Mouse (Mus musculus) limb, embryonic 10.5 days (tissue): ENCODE measurements around the gene Ccndbp1. TPM values are rescaled to one million over a fixed set of nuclear protein-coding genes. Genes with fewer than 3 reads are reported as not detected.
"Not testable (repeated sequence)": the region's sequence is repeated elsewhere in the genome, so short reads cannot be mapped to it uniquely, and the experiment has no call there.

Experiments used
- DNase-seq: peaks from one replicate; pipeline ENCODE4 v3.0.0-alpha.2; 2017; ENCODE audit warnings: low spot score
- H3K27ac ChIP-seq: fragments of 300-500 bp; sonication (generic); 2 replicates; pipeline ENCODE4 v1.5.1; 2016; ENCODE audit warnings: mild to moderate bottlenecking
- H3K27me3 ChIP-seq: fragments of 300-500 bp; sonication (generic); 2 replicates; pipeline ENCODE4 v1.6.1; 2016; ENCODE audit warnings: low read depth, mild to moderate bottlenecking; ENCODE audit not compliant: poor library complexity, severe bottlenecking
- H3K36me3 ChIP-seq: fragments of 300-500 bp; sonication (generic); 2 replicates; pipeline ENCODE4 v1.6.1; 2016; ENCODE audit warnings: mild to moderate bottlenecking, moderate library complexity
- H3K4me1 ChIP-seq: fragments of 300-500 bp; sonication (generic); 2 replicates; pipeline ENCODE4 v1.6.1; 2016
- H3K4me3 ChIP-seq: fragments of 300-500 bp; sonication (generic); 2 replicates; pipeline ENCODE4 v1.5.1; 2016; ENCODE audit warnings: mild to moderate bottlenecking, moderate library complexity
- H3K9me3 ChIP-seq: fragments of 300-500 bp; sonication (generic); replicated peaks from 2 replicates; pipeline ENCODE4 v1.6.1; 2016; ENCODE audit warnings: mild to moderate bottlenecking
- WGBS: fragments of 180-500 bp; shearing (Covaris S2); methylation state at CpG from one replicate; pipeline ENCODE4 v1.1.7; 2016; 5-methylcytosine and 5-hydroxymethylcytosine counted together
- polyA plus RNA-seq: library from polyadenylated mRNA; unstranded; fragments of >200 nt; fragmentation: Nextera tagmentation; extraction: Ambion mirVana; gene quantifications from 2 replicates; pipeline ENCODE4 v1.2.1, GENCODE M21; 2016

Gene Ccndbp1
- 28.1 and 34.6 TPM in 2 replicates for polyA plus RNA-seq

DNA sequence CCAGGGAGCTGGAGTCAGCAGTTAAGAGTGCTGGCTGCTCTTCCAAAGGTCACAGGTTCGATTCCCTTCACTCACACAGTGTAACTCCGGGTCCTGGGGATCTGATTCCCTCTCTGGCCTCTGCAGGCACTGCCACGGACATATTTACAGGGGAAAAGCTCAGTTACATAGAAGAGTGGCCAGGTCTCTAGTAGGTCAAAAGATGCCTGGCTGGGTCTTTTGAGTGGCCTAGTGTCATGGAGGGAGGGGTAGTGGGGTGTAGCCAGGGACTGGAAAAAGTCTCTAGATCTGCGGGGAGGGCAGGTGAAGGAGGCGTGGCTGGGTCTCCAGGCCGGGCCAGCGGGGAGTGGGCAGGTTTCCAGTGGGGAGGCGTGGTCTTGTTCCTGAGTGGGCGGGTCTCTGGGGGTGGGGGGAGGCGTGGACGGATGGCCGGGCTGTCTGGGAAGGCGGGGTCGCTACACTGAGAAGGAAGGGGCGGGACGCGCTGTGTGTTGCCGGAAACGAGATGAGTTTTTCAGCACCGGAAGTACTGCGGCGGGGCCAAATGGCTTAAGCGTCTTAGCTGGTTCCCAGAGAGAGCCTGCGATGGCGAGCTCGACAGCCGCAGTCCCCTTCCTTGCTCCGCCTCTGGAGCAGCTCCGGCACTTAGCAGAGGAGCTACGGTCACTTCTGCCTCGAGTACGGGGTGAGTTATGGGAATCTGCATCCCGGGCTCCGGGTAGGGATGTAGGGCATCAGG, at the start of gene Ccndbp1:
Ccndbp1 (plus strand) TSS at position 479 of the 739 bp plus-strand sequence.
- 2% methylated on average over 34 of the region's 34 CpGs for WGBS
- Histone ChIP-seq H3K4me1 (peaks cover 12% of the 10 kb centered on the region), H3K9me3 (no peaks in the 10 kb centered on the region), H3K27ac (peak within 1 kb of the TSS; percentile 64), H3K4me3 (peak within 1 kb of the TSS; percentile 90), H3K36me3 (peaks cover 11% of the 10 kb centered on the region), H3K27me3 (no peaks in the 10 kb centered on the region)
- DNase-seq = peak; percentile 93

DNA sequence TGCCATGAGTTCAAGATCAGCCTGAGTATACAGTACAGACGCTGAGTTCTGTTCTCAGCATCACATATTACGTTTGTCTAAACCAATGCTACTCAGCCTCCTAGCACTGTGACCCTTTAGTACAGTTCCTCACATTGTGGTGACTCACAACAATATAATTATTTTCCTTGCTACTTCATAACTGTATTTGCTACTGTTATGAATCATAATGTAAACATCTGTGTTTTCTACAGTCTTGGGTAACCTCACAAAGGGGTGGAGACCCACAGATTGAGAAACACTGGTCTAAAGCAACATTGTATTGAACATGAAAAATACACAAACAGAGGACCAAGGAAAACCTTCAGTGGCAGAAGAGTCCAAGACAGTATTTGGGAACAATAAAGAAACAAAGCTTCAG, 48.8 kb upstream of the Ccndbp1 start:
- Histone ChIP-seq H3K4me3 (no peak overlapping the region), H3K9me3 (no peaks in the 10 kb centered on the region), H3K4me1 (no peaks in the 10 kb centered on the region), H3K36me3 (peaks cover 56% of the 10 kb centered on the region), H3K27ac (no peak overlapping the region), H3K27me3 (no peaks in the 10 kb centered on the region)
- 88% methylated on average over 2 of the region's 2 CpGs for WGBS
- DNase-seq = no peak

DNA sequence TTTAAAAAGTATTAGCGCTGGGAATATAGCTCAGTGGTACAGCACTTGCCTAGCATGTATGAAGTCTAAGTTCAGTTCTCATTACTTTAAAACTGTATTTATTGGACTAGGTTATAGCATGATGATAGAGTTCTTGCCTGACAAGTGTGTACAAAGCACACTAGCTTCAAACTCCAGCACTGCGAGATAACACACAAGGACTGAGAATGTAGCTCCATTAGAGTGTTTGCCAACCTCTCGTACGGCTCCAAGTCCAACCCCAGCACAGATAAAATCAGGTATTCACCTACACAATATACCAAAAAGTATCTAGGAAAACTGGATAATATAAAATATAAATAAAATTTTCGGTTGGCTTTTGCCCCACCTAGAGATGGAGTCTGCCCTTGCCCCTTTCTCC, 48.4 kb upstream of the Ccndbp1 start:
- H3K4me3 ChIP-seq = no peak overlapping the region
- H3K27me3 ChIP-seq = no peaks in the 10 kb centered on the region
- no peak for DNase-seq
- H3K9me3 ChIP-seq = no peaks in the 10 kb centered on the region
- 95% methylated on average over 5 of the region's 5 CpGs for WGBS
- no peak overlapping the region for H3K27ac ChIP-seq
- H3K36me3 ChIP-seq = peaks cover 51% of the 10 kb centered on the region
- no peaks in the 10 kb centered on the region for H3K4me1 ChIP-seq

- H3K9me3 ChIP-seq = no peaks in the 10 kb centered on the region
- no peaks in the 10 kb centered on the region for H3K27me3 ChIP-seq
- H3K27ac ChIP-seq = no peak overlapping the region
- H3K4me3 ChIP-seq = no peak overlapping the region
- no peaks in the 10 kb centered on the region for H3K4me1 ChIP-seq
- no peak for DNase-seq
- peaks cover 47% of the 10 kb centered on the region for H3K36me3 ChIP-seq
- 98% methylated on average over 1 of the region's 1 CpGs for WGBS
Observed at GRCm38 (mm10) chr2:120960261-120960660, 47.9 kb upstream of the Ccndbp1 start.

DNA sequence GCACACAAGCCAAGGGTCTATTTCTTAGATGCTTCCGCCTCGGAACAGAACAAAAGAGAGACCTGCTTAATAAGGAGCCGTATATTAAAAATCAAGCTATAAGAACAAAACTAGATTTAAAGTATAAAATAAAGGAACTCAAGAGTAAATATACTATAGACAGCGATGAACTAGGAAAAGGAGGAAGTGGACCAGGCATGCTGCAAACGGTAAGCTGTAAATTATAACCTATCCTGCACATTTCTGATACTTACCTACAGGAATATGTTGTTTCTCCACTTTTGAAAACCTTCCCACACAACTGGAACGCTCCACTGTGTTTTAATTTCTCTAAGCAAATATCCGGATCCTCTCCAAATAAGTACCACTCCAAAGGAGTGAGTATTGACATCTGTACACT, 45.1 kb upstream of the Ccndbp1 start:
- no peak for DNase-seq
- Histone ChIP-seq H3K27me3 (no peaks in the 10 kb centered on the region), H3K9me3 (no peaks in the 10 kb centered on the region), H3K4me3 (no peak overlapping the region), H3K36me3 (peaks cover 45% of the 10 kb centered on the region), H3K27ac (no peak overlapping the region), H3K4me1 (no peaks in the 10 kb centered on the region)
- 95% methylated on average over 7 of the region's 7 CpGs for WGBS

DNA sequence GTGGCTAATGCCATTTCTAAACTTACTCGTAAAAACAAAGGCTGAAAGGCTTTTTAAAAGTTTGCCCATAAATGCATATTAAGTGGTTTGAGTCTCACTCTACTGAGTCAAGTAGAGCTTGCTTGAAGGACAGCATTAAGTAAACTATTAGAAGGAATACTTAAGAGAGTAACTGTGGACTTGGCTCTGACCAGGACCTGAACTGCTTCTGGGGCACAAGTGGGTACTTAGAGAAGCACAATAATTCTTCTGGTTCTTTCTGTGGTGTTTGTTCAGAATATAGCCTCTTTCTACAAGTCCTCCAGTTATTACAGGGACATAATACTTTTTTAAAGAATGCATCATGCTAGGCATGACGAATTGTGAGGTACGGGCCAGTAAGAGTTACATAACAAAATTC, 42.7 kb upstream of the Ccndbp1 start:
- Histone ChIP-seq H3K4me3 (no peak overlapping the region), H3K27me3 (no peaks in the 10 kb centered on the region), H3K27ac (no peak overlapping the region), H3K9me3 (no peaks in the 10 kb centered on the region), H3K4me1 (peaks cover 8% of the 10 kb centered on the region), H3K36me3 (peaks cover 24% of the 10 kb centered on the region)
- WGBS = 92% methylated on average over 3 of the region's 3 CpGs
- no peak for DNase-seq

GRCm38 (mm10) chr2:120970045-120970539, 38.1 kb upstream of the Ccndbp1 start:
- no peaks in the 10 kb centered on the region for H3K9me3 ChIP-seq
- no peak for DNase-seq
- 1% methylated on average over 23 of the region's 23 CpGs for whole genome bisulfite sequencing

GRCm38 (mm10) chr2:120970559-120971080, 37.6 kb upstream of the Ccndbp1 start, which contains the start of gene Ubr1:
Ubr1 (minus strand) TSS chr2:120970715.
- peaks cover 10% of the 10 kb centered on the region; the same call in 1 of the 2 replicates for H3K36me3 ChIP-seq
- no peaks in the 10 kb centered on the region for H3K27me3 ChIP-seq
- peaks cover 15% of the 10 kb centered on the region for H3K4me1 ChIP-seq
- peak; percentile 93 for DNase-seq
- H3K4me3 ChIP-seq = peak within 1 kb of the TSS; percentile 89
- WGBS = under 1% methylated on average over 39 of the region's 39 CpGs
- H3K27ac ChIP-seq = peak within 1 kb of the TSS; percentile 96
- no peaks in the 10 kb centered on the region for H3K9me3 ChIP-seq

More at GRCm38 (mm10) chr2:120970045-120970539, 38.1 kb upstream of the Ccndbp1 start:
- peak overlapping the region; percentile 89 for H3K4me3 ChIP-seq
- peaks cover 10% of the 10 kb centered on the region; the same call in 1 of the 2 replicates for H3K36me3 ChIP-seq
- H3K27ac ChIP-seq = peak overlapping the region; percentile 96
- no peaks in the 10 kb centered on the region for H3K27me3 ChIP-seq
- peaks cover 15% of the 10 kb centered on the region for H3K4me1 ChIP-seq

DNA sequence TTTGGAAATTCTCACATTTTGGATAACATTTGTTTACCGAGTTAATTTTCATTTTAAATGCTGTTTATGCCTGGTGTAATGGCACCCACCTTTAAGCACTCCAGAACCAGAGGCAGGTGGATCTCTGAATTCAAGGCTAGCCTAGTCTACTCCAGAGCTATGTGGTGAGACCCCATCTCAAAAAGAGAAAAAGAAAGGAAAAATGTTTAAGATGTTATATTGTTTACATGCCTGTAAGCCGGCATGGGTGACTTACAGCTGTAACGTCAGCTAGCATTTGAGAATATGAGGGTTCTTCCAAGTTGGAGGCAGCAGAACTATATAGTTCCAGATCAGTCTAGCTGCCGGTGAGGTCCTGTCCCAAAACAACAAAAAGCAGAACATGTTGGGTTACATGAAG, 36.4 kb upstream of the Ccndbp1 start:
- WGBS = 91% methylated on average over 4 of the region's 4 CpGs
- peaks cover 2% of the 10 kb centered on the region; the same call in 1 of the 2 replicates for H3K36me3 ChIP-seq
- peaks cover 15% of the 10 kb centered on the region for H3K4me1 ChIP-seq
- no peaks in the 10 kb centered on the region for H3K9me3 ChIP-seq
- no peak for DNase-seq
- no peak overlapping the region for H3K4me3 ChIP-seq
- H3K27ac ChIP-seq = no peak overlapping the region
- H3K27me3 ChIP-seq = peaks cover 6% of the 10 kb centered on the region

DNA sequence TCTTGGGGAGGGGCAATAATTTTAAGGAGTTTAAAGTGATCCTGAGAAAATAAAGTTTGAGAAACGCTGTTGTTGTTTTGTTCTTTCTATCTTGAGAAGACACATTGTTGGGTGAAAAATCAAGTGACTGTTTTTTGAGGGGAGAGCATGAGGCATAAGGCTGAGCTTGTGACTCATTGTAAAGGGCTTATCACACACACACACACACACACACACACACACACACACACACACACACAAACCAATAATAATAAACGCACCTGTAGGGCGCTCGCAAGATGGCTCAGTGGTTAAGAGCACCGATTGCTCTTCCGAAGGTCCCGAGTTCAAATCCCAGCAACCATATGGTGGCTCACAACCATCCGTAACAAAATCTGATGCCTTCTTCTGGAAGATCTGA, 35.9 kb upstream of the Ccndbp1 start:
- not testable (repeated sequence) for H3K4me3 ChIP-seq, H3K9me3 ChIP-seq, H3K27ac ChIP-seq, DNase-seq, H3K36me3 ChIP-seq
- 96% methylated on average over 8 of the region's 8 CpGs for WGBS
- Histone ChIP-seq H3K4me1 (peaks cover 15% of the 10 kb centered on the region), H3K27me3 (peaks cover 11% of the 10 kb centered on the region)

DNA sequence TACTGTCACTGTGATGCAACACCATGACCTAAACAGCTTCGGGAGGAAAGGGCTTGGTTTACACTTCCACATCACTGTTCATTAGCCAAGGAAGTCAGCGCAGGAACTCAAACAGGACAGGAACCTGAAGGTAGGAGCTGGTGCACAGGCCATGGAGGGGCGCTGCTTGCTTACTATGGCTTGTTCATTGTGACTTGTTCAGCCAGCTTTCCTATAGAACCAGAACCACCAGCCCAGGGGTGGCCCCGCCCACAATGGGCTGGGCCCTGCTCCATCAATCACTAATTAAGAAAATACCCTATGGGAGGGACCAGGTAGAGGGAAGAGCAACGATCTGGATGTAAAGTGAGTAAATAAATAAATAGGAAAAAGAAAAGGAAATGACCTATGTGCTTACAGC, 35.2 kb upstream of the Ccndbp1 start:
- H3K4me1 ChIP-seq = peaks cover 20% of the 10 kb centered on the region
- DNase-seq = no peak
- H3K4me3 ChIP-seq = 0 out of 2 replicates have a peak overlapping the region, but pooled peaks have one; percentile 1
- H3K27me3 ChIP-seq = peaks cover 18% of the 10 kb centered on the region
- H3K36me3 ChIP-seq = no peaks in the 10 kb centered on the region
- H3K9me3 ChIP-seq = no peaks in the 10 kb centered on the region
- H3K27ac ChIP-seq = no peak overlapping the region
- WGBS = 24% methylated on average over 5 of the region's 5 CpGs

DNA sequence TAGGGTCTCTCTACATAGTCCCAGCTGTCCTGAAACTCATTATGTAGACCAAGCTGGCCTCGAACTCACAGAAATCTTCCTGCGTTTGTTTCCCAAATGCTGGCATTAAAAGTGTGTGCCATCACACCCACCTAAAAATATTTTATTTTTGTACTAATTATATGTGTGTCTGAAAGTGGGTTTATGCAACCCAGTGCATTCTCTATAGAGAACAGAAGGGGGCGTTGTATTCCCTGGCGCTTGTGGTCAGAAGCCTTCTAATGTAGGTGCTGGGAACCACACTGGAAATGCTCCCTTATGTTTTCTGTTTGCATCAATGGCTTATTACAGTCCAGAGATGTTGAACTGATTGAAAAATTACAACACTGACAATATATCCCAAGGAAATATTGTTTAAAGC, 31.9 kb upstream of the Ccndbp1 start:
- Histone ChIP-seq H3K27ac (no peak overlapping the region), H3K9me3 (no peaks in the 10 kb centered on the region), H3K4me3 (peak overlapping the region; percentile 81), H3K36me3 (no peaks in the 10 kb centered on the region), H3K4me1 (peaks cover 7% of the 10 kb centered on the region; the same call in 1 of the 2 replicates), H3K27me3 (peaks cover 28% of the 10 kb centered on the region)
- no peak for DNase-seq
- 49% methylated on average over 4 of the region's 4 CpGs for WGBS
